Comparison of ENCODE assay signal across 9 mouse cellular contexts in the genomic region with DNA sequence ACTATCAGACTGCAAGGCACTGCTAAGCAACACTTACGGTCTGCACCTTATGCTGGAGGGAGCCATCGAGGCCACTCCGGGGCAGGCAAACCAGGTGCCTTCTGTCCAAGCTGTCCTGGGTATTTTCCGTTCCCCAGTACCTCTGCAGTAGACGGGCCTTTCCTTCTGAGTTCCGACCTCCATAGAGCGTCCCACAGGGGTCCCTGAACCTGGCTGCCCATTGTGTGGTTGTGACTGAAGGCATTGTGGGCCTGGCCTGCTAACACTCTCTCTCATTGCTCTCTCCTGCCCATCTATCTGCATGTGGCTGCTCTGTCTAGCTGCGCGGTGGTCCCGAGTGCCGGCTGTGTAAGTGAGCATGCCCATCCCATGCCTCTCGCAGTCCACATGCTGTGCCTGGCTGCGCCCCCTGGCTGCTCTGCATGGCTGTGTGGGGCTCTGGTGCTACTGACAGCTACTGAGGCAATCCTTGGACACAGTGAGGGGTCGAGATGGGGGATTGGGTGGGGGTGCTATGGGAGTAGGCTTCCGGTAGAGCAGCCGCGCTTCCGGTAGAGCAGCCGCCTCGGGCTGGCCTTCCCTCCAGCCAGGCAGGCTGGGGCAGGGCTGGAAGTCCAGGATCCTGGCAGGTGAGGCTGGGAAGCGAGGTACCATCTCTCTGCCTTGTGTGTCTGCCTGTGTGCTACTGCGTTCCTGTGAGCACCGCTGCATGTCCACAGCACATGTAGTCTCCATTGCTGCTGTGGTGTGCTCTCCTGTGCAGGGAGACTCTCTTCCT. TPM values are rescaled to one million over a fixed set of nuclear protein-coding genes. Genes with fewer than 3 reads are reported as not detected.
DNase-seq lines count a peak whose midpoint lies in the region; ATAC-seq and TF ChIP-seq lines count a peak whose summit lies in the region.
"Had no signal": no experiment of that assay in that cellular context is flagged by ENCODE, and none has a peak within 500 bp of the region (broad histone marks: within the 10 kb centered on the region; RNA-seq: fewer than 3 reads in every experiment).

No protein-coding gene starts in this region.

- no peak for TF ChIP-seq EP300 in heart, postnatal 0 days (IDR thresholded peaks at IDR 0.05; ENCODE audit: low read depth)

- H3K4me2 ChIP-seq in kidney, postnatal 0 days (ENCODE audit: low read length): peak overlapping the region; percentile 48
- peak overlapping the region; percentile 32 for H3K4me2 ChIP-seq in heart, postnatal 0 days (ENCODE audit: low read depth, low read length)
- peak overlapping the region; percentile 29 for H3K4me2 ChIP-seq in midbrain, embryonic 15.5 days

- WGBS in kidney, postnatal 0 days: 27% methylated on average over 23 of the region's 23 CpGs
- 26% methylated on average over 23 of the region's 23 CpGs for WGBS in heart, postnatal 0 days
- WGBS in midbrain, embryonic 15.5 days: 26% methylated on average over 23 of the region's 23 CpGs

- peak; percentile 61 for TF ChIP-seq CTCF in kidney, postnatal 0 days (IDR thresholded peaks at IDR 0.05; ENCODE audit: low read depth)
- TF ChIP-seq CTCF in heart, postnatal 0 days (IDR thresholded peaks at IDR 0.05; ENCODE audit: low read depth): peak; percentile 38

- peak; percentile 41 for DNase-seq in kidney, postnatal 0 days (ENCODE audit: low spot score)
- DNase-seq in kidney, adult 8-10 months: no peak
- peak; percentile 54 to 57 for DNase-seq in cerebellum, postnatal 25 days
- DNase-seq in heart, postnatal 0 days (ENCODE audit: low spot score): no peak
- DNase-seq in right cerebral cortex, postnatal 10 days (ENCODE audit: low spot score in 2 of 2): no peak
- DNase-seq in layer of hippocampus, postnatal 25 days (ENCODE audit: extremely low spot score in 1 of 2, low spot score in 1 of 2): no peak
- no peak for DNase-seq in left cerebral cortex, postnatal 14 days (ENCODE audit: low spot score in 2 of 2)
- DNase-seq: thymus, postnatal 14 days had no signal

- peaks cover 14% of the 10 kb centered on the region for H3K27me3 ChIP-seq in kidney, postnatal 0 days (ENCODE audit: insufficient read depth, low read length)
- peaks cover 37% of the 10 kb centered on the region for H3K27me3 ChIP-seq in heart, postnatal 0 days (ENCODE audit: control insufficient read depth, insufficient read depth, low read length)
- H3K27me3 ChIP-seq in midbrain, embryonic 15.5 days (replicated peaks): peaks cover 28% of the 10 kb centered on the region

- no peak overlapping the region for H3K9ac ChIP-seq in kidney, postnatal 0 days (ENCODE audit: low read depth, low read length)
- H3K9ac ChIP-seq in heart, postnatal 0 days (replicated peaks; ENCODE audit: low read depth, low read length): no peak overlapping the region
- H3K9ac ChIP-seq in midbrain, embryonic 15.5 days: no peak overlapping the region

- ATAC-seq in kidney, postnatal 0 days (replicated peaks; ENCODE audit: low FRiP score, low read depth): no peak; the same call in 1 of the 2 replicates
- ATAC-seq in heart, postnatal 0 days (ENCODE audit: insufficient read depth, low read depth): peak; percentile 25; the same call in 1 of the 2 replicates
- ATAC-seq in midbrain, embryonic 15.5 days (replicated peaks): peak; percentile 79

- H3K9me3 ChIP-seq in kidney, postnatal 0 days (replicated peaks; ENCODE audit: low read length): no peaks in the 10 kb centered on the region
- no peaks in the 10 kb centered on the region for H3K9me3 ChIP-seq in heart, postnatal 0 days (replicated peaks; ENCODE audit: control insufficient read depth, low read length)
- H3K9me3 ChIP-seq in midbrain, embryonic 15.5 days: no peaks in the 10 kb centered on the region

- H3K27ac ChIP-seq in kidney, postnatal 0 days: no peak overlapping the region
- H3K27ac ChIP-seq in heart, postnatal 0 days (ENCODE audit: low read depth): no peak overlapping the region
- no peak overlapping the region for H3K27ac ChIP-seq in midbrain, embryonic 15.5 days

- H3K36me3 ChIP-seq in kidney, postnatal 0 days (ENCODE audit: insufficient read depth, low read length): no peaks in the 10 kb centered on the region
- no peaks in the 10 kb centered on the region for H3K36me3 ChIP-seq in heart, postnatal 0 days (replicated peaks; ENCODE audit: control insufficient read depth, insufficient read depth, low read length)
- H3K36me3 ChIP-seq in midbrain, embryonic 15.5 days (replicated peaks): no peaks in the 10 kb centered on the region

- peaks cover 18% of the 10 kb centered on the region; the same call in 1 of the 2 replicates for H3K4me1 ChIP-seq in kidney, postnatal 0 days (replicated peaks; ENCODE audit: insufficient read depth, low read length)
- peaks cover 3% of the 10 kb centered on the region for H3K4me1 ChIP-seq in heart, postnatal 0 days (ENCODE audit: control insufficient read depth, insufficient read depth)
- H3K4me1 ChIP-seq in midbrain, embryonic 15.5 days: peaks cover 20% of the 10 kb centered on the region

- 0 out of 2 replicates have a peak overlapping the region, but pooled peaks have one; percentile 2 for H3K4me3 ChIP-seq in kidney, postnatal 0 days (replicated peaks; ENCODE audit: low read depth, low read length)
- no peak overlapping the region for H3K4me3 ChIP-seq in heart, postnatal 0 days (ENCODE audit: low read depth, low read length)
- no peak overlapping the region for H3K4me3 ChIP-seq in midbrain, embryonic 15.5 days

- intact Hi-C loops in left cerebral cortex, postnatal 14 days (cut with DNase I): no loop called here

RNA-seq across cellular contexts. Expression of gene Acr, which starts 11.5 kb away (rescaled TPM):
- not detected in 2 replicates for polyA plus RNA-seq in kidney, postnatal 0 days (2015; fragmentation: Nextera tagmentation; extraction: Ambion mirVana)
- total RNA-seq in heart, postnatal 0 days (2014; rRNA removed; ENCODE audit: low replicate concordance): not detected in 2 replicates
- 0.23 TPM in 1 of 2 replicates, not detected in the other for polyA plus RNA-seq in heart, postnatal 0 days (2015; fragmentation: Nextera tagmentation; extraction: Ambion mirVana)
- polyA plus RNA-seq in midbrain, embryonic 15.5 days (2015; fragmentation: Nextera tagmentation; extraction: Ambion mirVana): 2.4 and 3.2 TPM in 2 replicates
- under 1 TPM; 0.37 to 0.96 TPM for total RNA-seq in layer of hippocampus, postnatal 25 days (2021)
- 1 to 10 TPM; 1.2 to 1.3 TPM for total RNA-seq in left cerebral cortex, postnatal 14 days (2021)

RNA-seq across cellular contexts. Expression of gene Rabl2, which starts 35.1 kb away (rescaled TPM):
- 38.0 and 39.8 TPM in 2 replicates for polyA plus RNA-seq in kidney, postnatal 0 days (2015; fragmentation: Nextera tagmentation; extraction: Ambion mirVana)
- total RNA-seq in heart, postnatal 0 days (2014; rRNA removed; ENCODE audit: low replicate concordance): 9.6 and 12.7 TPM in 2 replicates
- 9.2 and 10.3 TPM in 2 replicates for polyA plus RNA-seq in heart, postnatal 0 days (2015; fragmentation: Nextera tagmentation; extraction: Ambion mirVana)
- 81.3 and 92.1 TPM in 2 replicates for polyA plus RNA-seq in midbrain, embryonic 15.5 days (2015; fragmentation: Nextera tagmentation; extraction: Ambion mirVana)
- 10 to 100 TPM; 27.3 to 33.4 TPM for total RNA-seq in layer of hippocampus, postnatal 25 days (2021)
- total RNA-seq in left cerebral cortex, postnatal 14 days (2021): 10 to 100 TPM; 33.4 to 38.3 TPM

RNA-seq across cellular contexts. Expression of gene Shank3, which starts 57.2 kb away (rescaled TPM):
- polyA plus RNA-seq in kidney, postnatal 0 days (2015; fragmentation: Nextera tagmentation; extraction: Ambion mirVana): 1.0 and 1.2 TPM in 2 replicates
- total RNA-seq in heart, postnatal 0 days (2014; rRNA removed; ENCODE audit: low replicate concordance): 17.1 and 26.5 TPM in 2 replicates
- polyA plus RNA-seq in heart, postnatal 0 days (2015; fragmentation: Nextera tagmentation; extraction: Ambion mirVana): 0.81 and 1.1 TPM in 2 replicates
- 16.0 and 16.9 TPM in 2 replicates for polyA plus RNA-seq in midbrain, embryonic 15.5 days (2015; fragmentation: Nextera tagmentation; extraction: Ambion mirVana)
- 100 to 1,000 TPM; 235 to 265 TPM for total RNA-seq in layer of hippocampus, postnatal 25 days (2021)
- total RNA-seq in left cerebral cortex, postnatal 14 days (2021): 100 to 1,000 TPM; 237 to 253 TPM

Comparison
In these comparisons a context has a peak if more than half of its experiments do, and no peak if none do; other contexts are left out.
1. DNase-seq: peak in kidney, postnatal 0 days (single experiment) and cerebellum, postnatal 25 days (2 of 2); none in kidney, adult 8-10 months (0 of 2), heart, postnatal 0 days (single experiment), right cerebral cortex, postnatal 10 days (0 of 2), layer of hippocampus, postnatal 25 days (0 of 2) and left cerebral cortex, postnatal 14 days (0 of 2).
2. Peak in every context shown above with its lines, with median percentiles within 50 percentile points of each other: H3K4me2 ChIP-seq.